Mouse (Mus musculus): ENCODE measurements around the gene Tiam1.

DNA sequence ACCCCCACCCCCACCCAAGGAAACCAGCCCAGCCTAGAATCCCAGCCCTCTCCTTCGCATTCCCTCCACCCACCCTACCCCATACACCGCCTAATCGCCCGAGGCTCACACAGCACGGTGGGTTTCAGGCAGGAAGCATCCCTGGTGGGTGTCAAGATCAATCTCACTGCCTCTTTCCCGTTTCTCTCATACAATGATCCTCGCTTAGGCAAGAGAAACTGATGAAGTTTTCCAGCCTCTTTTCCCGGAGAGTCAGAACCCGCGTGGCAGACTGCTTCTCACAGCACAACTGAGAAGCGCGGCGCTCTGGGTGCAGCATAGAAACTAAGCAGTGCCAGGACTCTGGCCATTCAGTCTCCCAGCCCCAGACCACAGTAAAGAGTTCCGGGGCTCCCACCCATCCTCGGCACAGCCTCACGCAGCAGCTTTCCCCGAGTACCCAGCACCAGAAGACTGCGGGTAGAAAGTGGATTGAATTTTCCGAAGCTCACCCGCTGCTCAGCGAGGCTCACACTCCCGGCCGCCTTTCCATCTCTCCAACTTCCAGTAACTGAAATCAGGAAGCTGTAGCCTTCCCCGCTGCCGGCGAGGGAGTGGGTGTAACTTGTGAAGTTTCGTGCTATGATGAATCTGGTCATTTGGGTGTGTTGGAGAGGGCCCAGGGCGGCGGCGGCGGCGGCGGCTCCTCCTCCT lies 183.2 kb downstream of the Tiam1 start:
- TF ChIP-seq CTCF (IDR thresholded peaks at IDR 0.05) (no peak), EP300 (IDR thresholded peaks at IDR 0.05) (no peak)
